Mouse (Mus musculus): Measurements from ENCODE around the gene Gfm2. TPM values are rescaled to one million over a fixed set of nuclear protein-coding genes. Genes with fewer than 3 reads are reported as not detected.

Gfm2 gene
- total and polyA plus RNA-seq, 3 experiments = 25.7 to 34.1 TPM; not detected in 1

GRCm38 (mm10) chr13:97192649-97193048 lies 54.9 kb downstream of the Gfm2 start:
- H3K27ac ChIP-seq (ENCODE audit: control insufficient read depth, low read depth, low read length) = no peak overlapping the region
- peaks cover 0 to 8% of the 10 kb centered on the region in 2 experiments for H3K36me3 ChIP-seq (ENCODE audit: control insufficient read depth in 1 of 2, insufficient read depth in 2 of 2, low read length in 2 of 2)
- no peak for DNase-seq (ENCODE audit: low read depth, low spot score)
- no peak for TF ChIP-seq CHD2 (IDR thresholded peaks at IDR 0.05; ENCODE audit: low read length)
- no peak for TF ChIP-seq BHLHE40 (IDR thresholded peaks at IDR 0.05; ENCODE audit: borderline replicate concordance, low read depth, low read length)
- TF ChIP-seq USF2 (IDR thresholded peaks at IDR 0.05; ENCODE audit: borderline replicate concordance in 1 of 2, insufficient read depth in 1 of 2, low read depth in 1 of 2, low read length in 2 of 2) = no peak
- TF ChIP-seq GATA1 (IDR thresholded peaks at IDR 0.05; ENCODE audit: low read depth, low read length) = no peak
- TF ChIP-seq TCF12 (IDR thresholded peaks at IDR 0.05; ENCODE audit: low read depth, low read length) = no peak
- no peak for TF ChIP-seq ZC3H11A (IDR thresholded peaks at IDR 0.05; ENCODE audit: low read depth, low read length)
- TF ChIP-seq RCOR1 (IDR thresholded peaks at IDR 0.05; ENCODE audit: low read depth, low read length) = no peak
- no peak for TF ChIP-seq UBTF (IDR thresholded peaks at IDR 0.05; ENCODE audit: borderline replicate concordance, insufficient read depth, low read depth, low read length)
- no peaks in the 10 kb centered on the region for H3K9me3 ChIP-seq (replicated peaks; ENCODE audit: insufficient read depth, low read length)
- H3K4me1 ChIP-seq (ENCODE audit: control insufficient read depth in 1 of 2, insufficient read depth in 2 of 2, low read length in 2 of 2) = peaks cover 0 to 11% of the 10 kb centered on the region in 2 experiments; a peak in 1 of 4 replicates
- H3K9ac ChIP-seq (ENCODE audit: control insufficient read depth, low read depth, low read length, poor library complexity, severe bottlenecking) = no peak overlapping the region
- H3K79me2 ChIP-seq (ENCODE audit: control insufficient read depth, insufficient read depth, low read length, poor library complexity) = no peaks in the 10 kb centered on the region
- H3K4me3 ChIP-seq (ENCODE audit: control insufficient read depth in 1 of 2, insufficient read depth in 1 of 2, low read depth in 2 of 2, low read length in 2 of 2) = no peak overlapping the region
- H3K27me3 ChIP-seq (ENCODE audit: control insufficient read depth in 1 of 2, insufficient read depth in 2 of 2, low read length in 2 of 2) = no peaks in the 10 kb centered on the region

GRCm38 (mm10) chr13:97193420-97193819 lies 55.7 kb downstream of the Gfm2 start:
- Histone ChIP-seq H3K4me1 (ENCODE audit: control insufficient read depth in 1 of 2, insufficient read depth in 2 of 2, low read length in 2 of 2) (peaks cover 0 to 5% of the 10 kb centered on the region in 2 experiments; a peak in 1 of 4 replicates), H3K4me3 (ENCODE audit: control insufficient read depth in 1 of 2, insufficient read depth in 1 of 2, low read depth in 2 of 2, low read length in 2 of 2) (no peak overlapping the region), H3K27me3 (ENCODE audit: control insufficient read depth in 1 of 2, insufficient read depth in 2 of 2, low read length in 2 of 2) (no peaks in the 10 kb centered on the region), H3K79me2 (ENCODE audit: control insufficient read depth, insufficient read depth, low read length, poor library complexity) (no peaks in the 10 kb centered on the region), H3K27ac (ENCODE audit: control insufficient read depth, low read depth, low read length) (no peak overlapping the region), H3K36me3 (ENCODE audit: control insufficient read depth in 1 of 2, insufficient read depth in 2 of 2, low read length in 2 of 2) (peaks cover 0 to under 1% of the 10 kb centered on the region in 2 experiments), H3K9me3 (replicated peaks; ENCODE audit: insufficient read depth, low read length) (no peaks in the 10 kb centered on the region), H3K9ac (ENCODE audit: control insufficient read depth, low read depth, low read length, poor library complexity, severe bottlenecking) (no peak overlapping the region)
- DNase-seq (ENCODE audit: low read depth, low spot score) = no peak
- no peak for TF ChIP-seq KAT2A (conservative IDR thresholded peaks at IDR 0.05; ENCODE audit: low read depth, low read length)

GRCm38 (mm10) chr13:97196186-97196924 lies 58.6 kb downstream of the Gfm2 start:
- TF ChIP-seq UBTF (IDR thresholded peaks at IDR 0.05; ENCODE audit: borderline replicate concordance, insufficient read depth, low read depth, low read length) (no peak), MAZ (IDR thresholded peaks at IDR 0.05; ENCODE audit: low read depth, low read length) (no peak), TBP (IDR thresholded peaks at IDR 0.05; ENCODE audit: low read depth, low read length) (no peak), SIN3A (IDR thresholded peaks at IDR 0.05; ENCODE audit: low read length) (no peak), HCFC1 (IDR thresholded peaks at IDR 0.05; ENCODE audit: low read depth, low read length) (no peak), MAX (IDR thresholded peaks at IDR 0.05; ENCODE audit: low read length) (no peak)
- H3K9me3 ChIP-seq (replicated peaks; ENCODE audit: insufficient read depth, low read length) = no peaks in the 10 kb centered on the region
- 0 out of 4 replicates have a peak, but pooled peaks cover 0 to 3% of the 10 kb centered on the region in 2 experiments for H3K4me1 ChIP-seq (ENCODE audit: control insufficient read depth in 1 of 2, insufficient read depth in 2 of 2, low read length in 2 of 2)
- H3K4me3 ChIP-seq (ENCODE audit: control insufficient read depth in 1 of 2, insufficient read depth in 1 of 2, low read depth in 2 of 2, low read length in 2 of 2) = no peak overlapping the region
- no peak for DNase-seq (ENCODE audit: low read depth, low spot score)
- no peak overlapping the region for H3K27ac ChIP-seq (ENCODE audit: control insufficient read depth, low read depth, low read length)
- H3K9ac ChIP-seq (ENCODE audit: control insufficient read depth, low read depth, low read length, poor library complexity, severe bottlenecking) = no peak overlapping the region
- H3K36me3 ChIP-seq (ENCODE audit: control insufficient read depth in 1 of 2, insufficient read depth in 2 of 2, low read length in 2 of 2) = no peaks in the 10 kb centered on the region; a peak in 2 of 4 replicates
- H3K27me3 ChIP-seq (ENCODE audit: control insufficient read depth in 1 of 2, insufficient read depth in 2 of 2, low read length in 2 of 2) = no peaks in the 10 kb centered on the region
- no peaks in the 10 kb centered on the region for H3K79me2 ChIP-seq (ENCODE audit: control insufficient read depth, insufficient read depth, low read length, poor library complexity)

Measured in MEL (cell line).